Mouse (Mus musculus): ENCODE measurements at regions not wholly inside any gene's neighbourhood (a gene's known extent, or its start where the extent isn't known, plus 50 kb on each side); places are given as distances from the start of the nearest gene placed in this dataset.

DNA sequence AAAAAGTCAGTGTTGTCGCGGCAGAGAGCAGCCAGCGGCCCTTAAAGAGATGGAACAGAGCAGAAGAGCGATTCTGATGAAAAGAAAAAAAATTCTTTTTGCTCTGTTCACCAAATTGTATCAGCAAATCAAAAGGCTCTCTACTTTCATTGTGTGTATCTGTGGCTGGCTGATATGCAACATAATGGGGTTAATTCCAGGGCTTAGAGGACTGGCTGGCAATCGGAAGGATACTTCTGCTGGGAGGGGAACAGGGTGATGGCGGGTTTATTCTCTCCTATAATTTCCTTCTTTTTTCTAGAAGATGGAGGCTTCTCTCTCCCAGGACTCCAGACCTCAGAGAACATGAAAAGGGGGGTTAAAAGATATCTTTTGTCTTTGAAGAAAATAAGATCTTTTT, 79.4 kb upstream of the Nxpe4 start:
- no peak for TF ChIP-seq POLR2A (IDR thresholded peaks at IDR 0.05; ENCODE audit: insufficient read depth, low read length)
- TF ChIP-seq CTCF (IDR thresholded peaks at IDR 0.05; ENCODE audit: low read depth, low read length) = no peak
- no peak for TF ChIP-seq EP300 (IDR thresholded peaks at IDR 0.05; ENCODE audit: insufficient read depth, low read depth, low read length)
